Mouse (Mus musculus) heart, postnatal 36 days (tissue): ENCODE measurements at regions not wholly inside any gene's neighbourhood (a gene's known extent, or its start where the extent isn't known, plus 50 kb on each side); places are given as distances from the start of the nearest gene placed in this dataset.

Experiments used
- DNase-seq, 2 experiments: peaks; one replicate each; pipeline ENCODE4 v3.0.0; 2021 to 2022
- intact Hi-C: fragments of 180-260 bp; cut with DNase I; formaldehyde crosslinking; loops from one replicate; pipeline ENCODE4 v1.15.1; 2025
- microRNA-seq, 2 experiments: library from miRNA; unstranded; fragments of <30 nt; microRNA quantifications; one replicate each; pipeline ENCODE4 v1.2.0; 2021; ENCODE audit warnings: borderline number of aligned reads in 2 of 2

DNA sequence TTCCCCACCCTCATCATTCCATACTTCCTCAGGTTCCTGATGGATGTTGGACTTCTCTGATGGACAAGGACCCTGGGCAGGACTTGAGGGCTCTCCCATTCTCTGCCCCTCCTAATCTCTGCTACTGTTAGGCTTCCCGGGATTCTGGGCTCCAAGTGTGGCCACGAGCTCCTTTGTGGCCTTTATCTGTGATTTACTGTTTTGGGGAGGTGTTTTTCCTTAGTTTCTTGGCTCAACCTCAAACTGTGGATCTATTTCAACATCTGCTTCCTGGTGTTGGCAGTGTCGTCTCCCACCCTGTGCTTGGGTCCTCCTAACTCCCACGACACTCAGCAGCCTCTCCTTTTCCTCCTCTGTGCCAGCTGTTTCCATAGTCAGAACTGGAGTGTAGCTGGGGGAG is 61.3 kb upstream of the Unc5b start:
- intact Hi-C loops: no loop called here

GRCm38 (mm10) chr10:60891476-60892170 is 60.2 kb upstream of the Unc5b start:
- no peak for DNase-seq
- intact Hi-C loops: no loop called here

More for the DNA sequence above, 61.3 kb upstream of the Unc5b start:
- DNase-seq: no peak

DNA sequence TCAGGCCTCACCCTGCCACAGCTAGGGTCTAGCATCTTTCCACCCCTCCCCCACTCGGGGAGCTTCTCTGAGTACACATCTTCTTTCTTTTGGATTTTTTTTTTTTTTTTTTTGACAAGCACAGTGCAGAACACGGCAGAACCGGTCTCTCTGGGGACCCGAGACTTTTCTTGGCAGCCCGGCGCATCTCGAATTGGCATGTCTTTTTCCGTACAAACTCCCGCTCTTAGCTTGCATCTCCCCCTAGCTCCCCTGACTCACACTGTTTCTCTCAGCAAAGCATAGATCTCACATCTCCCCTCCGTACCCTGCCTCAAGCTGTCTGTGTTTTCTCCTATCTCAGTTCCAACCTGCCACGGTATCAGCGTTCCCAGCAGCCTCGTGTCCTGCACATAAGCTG is 58.4 kb upstream of the Unc5b start:
- DNase-seq: no peak
- intact Hi-C loops: no loop called here

DNA sequence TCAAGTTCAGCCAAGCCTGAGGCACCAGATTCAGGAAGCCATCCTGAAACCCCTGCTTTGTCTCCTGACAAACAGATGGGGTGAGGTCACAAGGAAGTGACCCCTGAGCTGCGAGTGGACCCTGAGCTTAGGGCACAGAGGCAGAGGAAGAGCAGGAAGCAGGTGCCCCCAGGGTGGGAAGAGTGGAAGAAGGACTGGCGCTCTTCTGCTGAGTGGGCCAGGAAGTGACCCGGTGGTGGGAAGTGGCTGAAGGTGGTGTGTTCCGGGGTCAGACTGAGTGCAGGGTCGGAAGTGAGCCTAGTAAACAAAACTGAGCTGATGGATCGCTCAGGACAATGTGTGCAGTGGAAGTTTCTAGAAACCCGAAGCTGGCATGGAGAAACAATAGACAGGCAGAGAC is 57.2 kb upstream of the Unc5b start:
- DNase-seq: no peak
- intact Hi-C loops: no loop called here

DNA sequence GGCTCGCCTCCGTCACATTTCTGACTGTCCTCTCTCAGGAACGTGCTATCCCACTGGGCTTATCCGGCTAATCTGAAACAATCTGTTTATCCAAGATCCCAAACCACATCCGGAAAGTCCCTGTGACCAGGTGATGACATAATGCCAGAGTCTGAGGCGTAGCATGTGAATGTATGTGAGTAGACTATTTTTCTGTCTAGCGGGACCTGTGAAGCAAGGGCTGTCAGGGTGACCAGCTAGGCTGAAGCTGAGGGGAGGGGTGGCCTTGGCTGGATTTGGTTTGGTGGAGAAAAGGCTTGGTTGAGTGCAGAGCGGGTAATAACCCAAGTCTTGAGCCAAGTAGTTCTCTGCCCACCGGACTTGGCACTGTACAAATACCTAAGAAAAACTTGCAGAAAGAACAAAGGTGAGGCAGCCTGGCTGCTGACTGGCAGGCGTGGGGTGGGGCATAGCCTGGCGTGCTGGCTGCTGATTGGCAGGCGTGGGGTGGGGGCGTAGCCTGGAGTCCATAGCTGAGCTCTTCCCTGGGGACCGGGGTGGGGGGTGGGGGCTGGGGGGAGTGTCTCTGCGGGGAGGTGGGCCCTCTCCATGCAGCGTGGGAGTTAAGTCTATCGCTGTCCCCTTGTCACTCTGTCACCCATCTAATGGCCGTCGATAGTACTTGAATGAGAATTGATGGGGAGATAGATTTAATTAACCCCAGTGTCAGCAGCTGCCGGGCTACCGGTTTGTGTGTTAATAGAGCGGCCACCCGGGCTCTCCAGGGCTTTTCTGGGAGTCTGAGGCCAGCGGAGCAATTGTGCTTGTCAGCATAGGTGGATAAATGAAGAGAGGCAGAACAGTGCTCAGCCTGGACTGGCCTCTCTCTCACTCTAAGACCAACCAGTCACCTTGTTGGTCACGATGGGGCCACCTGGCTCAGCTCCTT is 54.2 kb upstream of the Unc5b start:
- no peak for DNase-seq
- intact Hi-C loops: no loop called here

DNA sequence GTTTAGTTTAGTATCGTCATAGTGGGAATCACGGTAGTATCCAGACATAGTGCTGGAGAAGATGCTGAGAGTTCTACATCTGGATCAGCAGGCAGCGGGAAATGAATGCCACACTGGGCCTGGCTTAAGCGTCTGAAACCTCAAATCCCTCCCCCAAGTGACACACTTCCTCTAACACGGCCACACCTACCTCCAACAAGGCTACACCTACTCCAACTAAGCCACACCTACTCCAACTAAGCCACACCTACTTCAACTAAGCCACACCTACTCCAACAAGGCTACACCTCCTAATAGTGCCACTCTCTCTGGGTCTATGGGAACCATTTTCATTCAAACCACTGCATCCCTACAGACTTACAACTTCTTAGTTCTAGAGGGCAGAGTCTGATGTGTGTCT is 53.4 kb upstream of the Unc5b start:
- no peak for DNase-seq
- intact Hi-C loops: no loop called here

Small RNA genes in the stretch of these regions (microRNA-seq; reads per million reads assigned to microRNA genes)
- 0 reads per million in 2 experiments for gene Mir466j
- gene Mir6408: 0 reads per million in 2 experiments
